Mouse (Mus musculus) kidney, postnatal 25 days (tissue): ENCODE data around the gene Chchd4.
"Not testable (repeated sequence)": the region's sequence is repeated elsewhere in the genome, so short reads cannot be mapped to it uniquely, and the experiment has no call there.

Source experiments
- DNase-seq, 2 experiments: peaks; one replicate each; pipeline ENCODE4 v3.0.0; 2021; ENCODE audit warnings: mixed read lengths in 2 of 2

The Chchd4 gene

GRCm38 (mm10) chr6:91473805-91474440 is 577 bp upstream of the Chchd4 start:
- no peak for DNase-seq

DNA sequence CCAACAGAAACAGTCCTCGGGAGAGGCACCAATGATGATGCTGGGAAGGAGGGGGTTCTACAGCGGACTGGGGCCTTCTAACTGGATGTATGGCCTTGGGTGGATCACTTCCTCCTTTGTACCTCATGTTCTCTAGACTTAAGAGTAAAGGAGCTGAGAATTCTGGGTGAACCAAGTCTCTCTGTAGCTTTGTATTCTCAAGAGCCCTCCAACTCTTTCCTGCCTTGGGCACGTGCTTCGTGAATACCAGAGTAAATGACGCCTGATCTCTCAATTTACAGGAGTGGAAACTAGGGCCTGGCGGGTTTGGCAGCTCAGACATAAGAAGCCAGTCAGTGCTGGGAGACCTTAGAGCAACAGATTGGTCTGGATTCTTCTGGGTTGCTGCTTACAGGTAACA is 1.0 kb downstream of the Chchd4 start:
- DNase-seq: no peak

- not testable (repeated sequence) for DNase-seq
Observed at GRCm38 (mm10) chr6:91471427-91471826, 1.9 kb downstream of the Chchd4 start.

DNA sequence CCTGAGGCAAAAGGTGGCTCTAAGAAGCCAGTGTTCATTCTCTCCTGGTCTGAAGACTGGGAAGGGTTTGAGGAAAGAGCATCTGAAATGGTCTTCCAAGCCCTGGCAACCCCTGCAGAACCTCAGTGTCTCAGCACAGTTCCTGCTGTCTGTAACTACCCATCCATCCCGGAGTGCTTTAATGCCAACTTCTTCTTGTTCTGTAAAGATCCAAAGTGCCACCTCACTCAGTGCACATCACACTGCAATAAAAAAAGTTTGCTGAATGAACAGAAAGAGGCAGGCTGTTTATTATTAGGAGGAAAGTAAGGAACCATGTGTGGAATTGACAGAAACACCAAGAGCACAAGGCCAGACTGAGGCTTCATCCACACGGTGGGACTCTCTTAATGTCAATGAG is 2.6 kb downstream of the Chchd4 start:
- DNase-seq: no peak

DNA sequence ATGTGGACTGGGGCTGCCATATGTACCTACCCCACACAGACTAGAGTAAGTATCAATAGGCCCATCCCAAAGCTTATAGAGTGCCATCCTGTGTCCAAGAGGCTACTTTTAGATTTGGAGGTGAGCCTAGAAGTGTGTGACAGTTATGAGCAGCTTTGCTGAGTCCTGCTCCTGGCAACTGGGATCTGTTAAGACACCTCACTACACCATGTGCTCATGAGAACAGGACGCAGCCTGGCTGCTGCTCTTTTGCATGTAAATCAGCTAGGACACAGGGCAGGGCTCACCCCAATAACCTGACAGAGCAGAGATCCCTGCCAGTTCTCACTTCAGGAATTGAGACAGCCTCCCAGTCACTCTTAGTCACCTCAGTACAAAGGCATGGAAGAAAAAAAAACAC is 6.2 kb downstream of the Chchd4 start:
- DNase-seq: no peak

- DNase-seq: peak; percentile 45 to 70
Observed at GRCm38 (mm10) chr6:91465756-91466155, 7.6 kb downstream of the Chchd4 start.

- peak; percentile 80 to 90 for DNase-seq
Observed at GRCm38 (mm10) chr6:91459471-91459870, 13.9 kb downstream of the Chchd4 start.

GRCm38 (mm10) chr6:91454546-91454945 is 18.8 kb downstream of the Chchd4 start:
- DNase-seq: no peak

DNA sequence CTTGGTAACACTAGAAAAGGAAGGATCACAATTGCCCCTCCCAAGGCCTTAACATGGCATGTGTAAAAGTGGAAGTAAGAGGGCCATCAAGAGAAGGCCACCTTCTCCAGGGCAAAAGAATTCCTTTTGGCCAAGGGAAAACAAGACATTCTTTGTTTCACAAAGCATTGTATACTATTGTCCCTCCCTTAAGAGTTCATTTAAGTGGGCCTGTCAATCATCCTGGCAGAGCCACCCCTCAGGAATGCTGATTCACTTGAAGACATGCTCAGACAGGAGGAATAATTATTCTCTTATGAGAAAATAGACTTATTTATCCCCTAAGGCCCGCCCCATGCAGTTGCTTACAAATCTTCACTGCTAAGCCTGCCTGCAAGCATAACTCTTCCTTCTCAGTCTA is 21.3 kb downstream of the Chchd4 start:
- no peak for DNase-seq

GRCm38 (mm10) chr6:91449472-91450225 is 23.7 kb downstream of the Chchd4 start:
- no peak for DNase-seq

DNA sequence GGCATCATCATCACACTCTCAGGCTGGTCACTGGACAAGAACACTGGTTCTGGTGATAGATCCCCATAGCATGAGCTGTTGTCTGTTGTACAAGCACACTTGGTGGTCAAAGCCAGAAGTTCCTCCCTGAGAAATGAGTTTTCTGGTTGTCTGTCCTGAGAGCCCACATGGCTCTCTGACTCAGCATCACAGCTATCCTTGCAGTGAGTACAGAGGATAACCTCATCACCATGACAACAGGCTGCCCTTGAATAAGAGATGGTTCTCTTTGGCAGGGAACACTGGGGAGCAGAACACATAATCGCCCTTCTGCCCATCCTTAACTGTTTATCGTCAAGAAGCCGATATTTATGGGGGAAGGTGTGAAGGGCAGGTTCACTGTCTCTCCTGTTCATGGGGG is 28.0 kb downstream of the Chchd4 start:
- no peak for DNase-seq

DNA sequence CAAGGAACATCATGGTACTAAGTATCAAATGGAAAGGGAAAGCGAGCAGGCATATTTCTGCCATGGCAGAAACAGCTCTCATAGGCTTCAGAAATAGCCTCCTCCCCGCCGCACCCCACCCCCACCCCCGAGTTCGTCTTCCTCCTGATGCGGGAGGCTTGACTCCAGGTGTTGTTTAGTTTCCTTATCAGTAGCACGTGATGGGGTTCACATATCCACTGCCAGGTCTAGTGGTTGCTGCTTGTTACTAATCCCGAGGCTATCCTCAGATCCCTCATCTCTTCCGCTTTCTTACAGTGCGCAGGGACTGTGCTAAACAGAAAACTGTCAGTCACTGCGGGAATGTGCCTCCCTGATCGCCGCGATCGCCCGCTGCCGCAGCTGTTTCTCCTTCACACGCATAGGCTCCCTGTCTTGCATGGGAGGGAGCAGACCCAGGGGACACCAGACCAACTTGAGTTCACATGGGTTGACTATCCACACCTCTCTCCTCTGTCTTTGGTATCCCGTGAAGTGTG is 32.1 kb downstream of the Chchd4 start:
- no peak for DNase-seq

DNA sequence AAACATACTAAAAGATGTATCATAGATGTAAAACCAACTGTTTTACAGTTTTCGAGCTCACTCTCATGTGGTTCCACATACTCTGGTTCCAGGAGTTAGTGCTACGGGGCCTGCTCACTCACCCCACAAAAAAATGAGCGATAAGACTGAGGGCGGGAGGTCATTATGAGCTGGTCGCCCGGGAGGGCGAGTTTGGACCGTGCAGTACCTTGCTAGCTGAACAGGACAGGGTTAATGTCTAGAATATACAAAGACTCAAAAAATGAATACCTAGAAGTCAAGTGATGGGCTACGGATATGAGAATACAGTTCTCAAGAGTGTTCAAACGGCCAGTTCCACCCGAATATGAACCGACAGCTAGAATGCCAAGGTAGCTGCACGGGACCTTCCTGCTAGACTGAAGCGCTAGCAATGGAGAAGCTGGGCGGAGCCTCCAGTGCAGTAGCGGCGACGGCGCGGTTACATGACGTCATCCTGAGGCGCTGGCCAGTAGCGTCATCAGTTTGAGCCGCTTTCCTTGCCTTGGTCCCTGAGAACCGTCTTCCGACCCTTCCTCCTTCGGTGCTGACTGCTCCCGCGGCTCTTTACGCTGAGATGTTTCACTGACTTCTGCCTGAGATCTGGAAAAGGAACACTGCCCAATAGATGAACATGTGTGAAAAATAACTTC is 32.7 kb downstream of the Chchd4 start:
- DNase-seq: peak; percentile 97

GRCm38 (mm10) chr6:91424151-91424550 is 49.2 kb downstream of the Chchd4 start:
- DNase-seq: no peak

GRCm38 (mm10) chr6:91421629-91422028 is 51.7 kb downstream of the Chchd4 start:
- DNase-seq: no peak

DNA sequence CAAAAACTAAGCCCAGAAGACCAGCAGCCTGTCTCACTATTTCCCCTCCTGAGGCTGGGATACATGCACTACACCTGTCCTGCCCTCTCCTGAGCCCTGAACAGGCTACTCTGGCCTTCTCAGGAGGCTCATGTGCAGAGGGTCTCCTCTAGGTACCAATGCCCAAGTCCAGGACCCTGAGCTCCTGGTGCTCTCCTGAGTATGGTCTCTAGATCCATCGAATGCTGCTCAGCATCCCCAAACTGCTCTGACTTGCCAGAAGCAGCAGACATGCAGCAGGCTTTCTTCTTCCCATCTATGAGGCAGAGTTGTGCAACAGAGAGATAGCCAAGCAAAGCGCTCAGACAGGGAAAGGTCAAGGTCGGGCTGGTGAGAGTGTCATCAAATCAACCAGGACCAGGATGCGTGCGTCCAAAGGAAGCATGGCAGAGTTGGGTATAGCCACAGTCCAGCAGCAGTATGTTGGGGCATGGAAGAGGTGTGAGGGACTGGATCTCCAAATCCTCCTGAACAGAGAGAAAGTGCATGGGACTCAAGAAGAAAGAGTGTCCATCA is 56.0 kb downstream of the Chchd4 start:
- no peak for DNase-seq

DNA sequence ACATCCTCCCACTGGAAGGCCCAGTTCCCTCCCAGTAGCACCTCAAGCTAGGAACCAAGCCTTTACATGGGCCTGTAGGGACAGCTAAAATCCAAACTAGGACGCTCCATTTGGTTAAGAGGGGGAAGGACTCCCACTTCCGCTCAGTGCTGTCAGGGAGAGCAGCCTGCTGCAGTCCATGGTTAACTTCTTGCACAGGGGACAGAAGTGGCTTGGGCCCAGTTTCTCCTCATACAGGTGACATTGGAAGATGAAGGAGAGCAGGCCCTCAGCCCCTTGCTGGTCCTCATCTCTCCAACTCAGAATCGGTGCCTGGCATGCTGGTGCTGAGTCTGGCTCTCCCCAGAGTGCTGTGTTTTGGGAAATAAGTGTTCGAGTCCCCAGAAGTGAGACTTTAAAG is 57.2 kb downstream of the Chchd4 start:
- no peak for DNase-seq

- peak in 1 of 2 experiments; percentile 21 for DNase-seq
Observed at GRCm38 (mm10) chr6:91414890-91415289, 58.5 kb downstream of the Chchd4 start.
